Mouse (Mus musculus) right cerebral cortex, postnatal 25 days (tissue): ENCODE results near the gene Shd.
"Not testable (repeated sequence)": the region's sequence is repeated elsewhere in the genome, so short reads cannot be mapped to it uniquely, and the experiment has no call there.

Experiments
- DNase-seq: peaks from one replicate; pipeline ENCODE4 v3.0.0; 2022

The Shd gene

GRCm38 (mm10) chr17:55969966-55970891, at the start of gene Shd:
TSS of gene Shd (plus strand) at chr17:55970467.
- DNase-seq: no peak

- peak; percentile 61 for DNase-seq
Measured at GRCm38 (mm10) chr17:55931553-55932502, 38.4 kb upstream of the Shd start.

GRCm38 (mm10) chr17:55932635-55933034, 37.6 kb upstream of the Shd start:
- no peak for DNase-seq

GRCm38 (mm10) chr17:55933191-55933590, 37.1 kb upstream of the Shd start:
- DNase-seq: no peak

- DNase-seq: not testable (repeated sequence)
Measured at GRCm38 (mm10) chr17:55944387-55944865, 25.8 kb upstream of the Shd start.

- DNase-seq: peak; percentile 94
Measured at GRCm38 (mm10) chr17:55944866-55945682, 25.2 kb upstream of the Shd start.

GRCm38 (mm10) chr17:55945696-55946095, 24.6 kb upstream of the Shd start:
- no peak for DNase-seq

- no peak for DNase-seq
Measured at GRCm38 (mm10) chr17:55948647-55949046, 21.6 kb upstream of the Shd start.

GRCm38 (mm10) chr17:55949400-55949799, 20.9 kb upstream of the Shd start, which contains the start of gene Zfp119b:
TSS of gene Zfp119b (minus strand) at chr17:55949500.
- no peak for DNase-seq

- no peak for DNase-seq
Measured at GRCm38 (mm10) chr17:55950601-55951000, 19.7 kb upstream of the Shd start.

- no peak for DNase-seq
Measured at GRCm38 (mm10) chr17:55952041-55952440, 18.2 kb upstream of the Shd start.

GRCm38 (mm10) chr17:55952447-55953027, 17.7 kb upstream of the Shd start, which contains the start of gene Ebi3:
TSS of gene Ebi3 (plus strand) at chr17:55952640.
- DNase-seq: no peak

GRCm38 (mm10) chr17:55953751-55954150, 16.5 kb upstream of the Shd start:
- no peak for DNase-seq

GRCm38 (mm10) chr17:55954229-55954628, 16.0 kb upstream of the Shd start:
- no peak for DNase-seq

GRCm38 (mm10) chr17:55956129-55956528, 14.1 kb upstream of the Shd start:
- DNase-seq: peak; percentile 86

- DNase-seq: no peak
Measured at GRCm38 (mm10) chr17:55956591-55956990, 13.7 kb upstream of the Shd start.

- peak; percentile 61 for DNase-seq
Measured at GRCm38 (mm10) chr17:55957168-55957567, 13.1 kb upstream of the Shd start.

GRCm38 (mm10) chr17:55957726-55958583, 12.3 kb upstream of the Shd start:
- DNase-seq: no peak

GRCm38 (mm10) chr17:55958584-55958886, 11.7 kb upstream of the Shd start:
- no peak for DNase-seq

- DNase-seq: peak; percentile 93
Measured at GRCm38 (mm10) chr17:55958918-55959728, 11.1 kb upstream of the Shd start, which contains the start of gene Yju2. TSS of gene Yju2 (plus strand) at chr17:55959099.
